Mouse (Mus musculus): ENCODE results near the gene Fam89b.

GRCm38 (mm10) chr19:5758878-5759403 lies 29.5 kb upstream of the Fam89b start:
- TF ChIP-seq CTCF (conservative IDR thresholded peaks at IDR 0.05; ENCODE audit: low read length) = no peak
- TF ChIP-seq POU5F1 (IDR thresholded peaks at IDR 0.05; ENCODE audit: borderline replicate concordance, low read length) = no peak

Data from E14TG2a.4 (cell line).